Mouse (Mus musculus) liver, embryonic 14.5 days (tissue): ENCODE measurements at regions not wholly inside any gene's neighbourhood (a gene's known extent, or its start where the extent isn't known, plus 50 kb on each side); places are given as distances from the start of the nearest gene placed in this dataset.

ENCODE experiments used
- ATAC-seq: fragments of 200-750 bp; cut with Nextera tagmentation; 2 replicates; pipeline ENCODE4 v1.8.0; 2017; ENCODE audit warnings: moderate number of reproducible peaks, mild to moderate bottlenecking, moderate library complexity; ENCODE audit not compliant: insufficient read depth
- DNase-seq, 3 experiments: peaks; one replicate each; pipeline ENCODE4 v3.0.0-alpha.2; 2012 to 2013; ENCODE audit warnings: low read depth in 3 of 3, low spot score in 3 of 3
- H3K27ac ChIP-seq: fragments of 300-500 bp; sonication (generic); 2 replicates; pipeline ENCODE4 v1.5.1; 2014; ENCODE audit warnings: moderate library complexity, mild to moderate bottlenecking, control low read depth, inconsistent platforms
- H3K27me3 ChIP-seq: fragments of 300-500 bp; sonication (generic); 2 replicates; pipeline ENCODE4 v1.6.1; 2014; ENCODE audit warnings: mild to moderate bottlenecking, low read length, moderate library complexity; ENCODE audit not compliant: control insufficient read depth, insufficient read depth
- H3K36me3 ChIP-seq: fragments of 300-500 bp; sonication (generic); replicated peaks from 2 replicates; pipeline ENCODE4 v1.6.1; 2014; ENCODE audit warnings: low read depth; ENCODE audit not compliant: control insufficient read depth, insufficient read depth
- H3K4me1 ChIP-seq, 2 experiments: fragments of 200-500 bp in 1 of 2; fragments of 300-500 bp in 1 of 2; sonication (generic) in 1 of 2; replicated peaks; 2 replicates each; pipeline ENCODE4 v1.6.1; 2012 to 2014; ENCODE audit warnings: antibody characterized with exemption in 1 of 2, inconsistent platforms in 1 of 2, low read length in 1 of 2; ENCODE audit not compliant: control insufficient read depth in 2 of 2, insufficient read depth in 2 of 2
- H3K4me2 ChIP-seq: fragments of 300-500 bp; sonication (generic); 2 replicates; pipeline ENCODE4 v1.6.1; 2014; ENCODE audit warnings: low read depth, mild to moderate bottlenecking, control low read depth, moderate library complexity
- H3K4me3 ChIP-seq, 2 experiments: fragments of 200-500 bp in 1 of 2; fragments of 300-500 bp in 1 of 2; sonication (generic) in 1 of 2; 2 replicates each; pipeline ENCODE4 v1.5.1; 2012 to 2014; ENCODE audit warnings: low read depth in 2 of 2, low read length in 2 of 2, mild to moderate bottlenecking in 2 of 2, control low read depth in 1 of 2, inconsistent platforms in 1 of 2, moderate library complexity in 1 of 2; ENCODE audit not compliant: insufficient read depth in 1 of 2
- H3K9ac ChIP-seq: fragments of 300-500 bp; sonication (generic); replicated peaks from 2 replicates; pipeline ENCODE4 v1.6.1; 2014; ENCODE audit warnings: mild to moderate bottlenecking, control low read depth, moderate library complexity
- H3K9me3 ChIP-seq: fragments of 300-500 bp; sonication (generic); 2 replicates; pipeline ENCODE4 v1.6.1; 2016; ENCODE audit warnings: low read length, mixed read lengths; ENCODE audit not compliant: control insufficient read depth
- CTCF ChIP-seq: IDR thresholded peaks from 2 replicates; pipeline ENCODE4 v1.5.1; 2016; ENCODE audit warnings: antibody characterized with exemption, low read depth, control low read depth
- EP300 ChIP-seq: IDR thresholded peaks from 2 replicates; pipeline ENCODE4 v1.6.1; 2016; ENCODE audit warnings: antibody characterized with exemption, low read depth
- WGBS: fragments of 180-500 bp; shearing (Covaris S2); extraction: QIAGEN DNeasy Blood & Tissue Kit; methylation state at CpG from one replicate; pipeline ENCODE4 v1.1.7; 2014; ENCODE audit not compliant: insufficient replicate concordance; 5-methylcytosine and 5-hydroxymethylcytosine counted together

- Histone ChIP-seq H3K4me3 (no peak overlapping the region), H3K27me3 (no peaks in the 10 kb centered on the region), H3K36me3 (no peaks in the 10 kb centered on the region), H3K4me2 (no peak overlapping the region), H3K9ac (no peak overlapping the region), H3K27ac (no peak overlapping the region), H3K9me3 (no peaks in the 10 kb centered on the region), H3K4me1 (no peaks in the 10 kb centered on the region)
- ATAC-seq (no peak), DNase-seq (no peak)
- TF ChIP-seq CTCF = no peak
- no peak for TF ChIP-seq EP300
- 65% methylated on average over 1 of the region's 1 CpGs for WGBS
Measured at GRCm38 (mm10) chr1:73354447-73354846, 338.7 kb upstream of the Tnp1 start.

- no peak overlapping the region for H3K4me3 ChIP-seq
- no peak overlapping the region for H3K9ac ChIP-seq
- DNase-seq (no peak), ATAC-seq (no peak)
- no peaks in the 10 kb centered on the region for H3K9me3 ChIP-seq
- WGBS = 65% methylated on average over 6 of the region's 6 CpGs
- H3K4me2 ChIP-seq = no peak overlapping the region
- no peaks in the 10 kb centered on the region; the same call in 1 of the 2 replicates for H3K27me3 ChIP-seq
- H3K27ac ChIP-seq = no peak overlapping the region
- no peaks in the 10 kb centered on the region for H3K4me1 ChIP-seq
- no peaks in the 10 kb centered on the region for H3K36me3 ChIP-seq
- TF ChIP-seq CTCF (no peak), EP300 (no peak)
Measured at GRCm38 (mm10) chr1:73348476-73348875, 332.8 kb upstream of the Tnp1 start.

- TF ChIP-seq CTCF = no peak
- no peak for TF ChIP-seq EP300
- Histone ChIP-seq H3K4me2 (no peak overlapping the region), H3K4me3 (no peak overlapping the region), H3K9ac (no peak overlapping the region), H3K27me3 (no peaks in the 10 kb centered on the region; the same call in none of the 2 replicates), H3K9me3 (no peaks in the 10 kb centered on the region), H3K36me3 (no peaks in the 10 kb centered on the region), H3K4me1 (no peaks in the 10 kb centered on the region), H3K27ac (no peak overlapping the region)
- no peak for DNase-seq
- no peak for ATAC-seq
- 33% methylated on average over 1 of the region's 1 CpGs for WGBS
Measured at GRCm38 (mm10) chr1:73344587-73344986, 328.9 kb upstream of the Tnp1 start.

- no peak overlapping the region for H3K4me2 ChIP-seq
- no peaks in the 10 kb centered on the region; the same call in 1 of the 2 replicates for H3K27me3 ChIP-seq
- no peaks in the 10 kb centered on the region for H3K36me3 ChIP-seq
- no peak for TF ChIP-seq EP300
- TF ChIP-seq CTCF = no peak
- H3K9ac ChIP-seq = no peak overlapping the region
- ATAC-seq = no peak
- H3K27ac ChIP-seq = no peak overlapping the region
- 71% methylated on average over 5 of the region's 5 CpGs for WGBS
- no peaks in the 10 kb centered on the region; a peak in 1 of 4 replicates for H3K4me1 ChIP-seq
- no peak overlapping the region for H3K4me3 ChIP-seq
- no peaks in the 10 kb centered on the region for H3K9me3 ChIP-seq
- DNase-seq = no peak
Measured at GRCm38 (mm10) chr1:73341911-73342310, 326.2 kb upstream of the Tnp1 start.

- Histone ChIP-seq H3K9ac (no peak overlapping the region), H3K9me3 (no peaks in the 10 kb centered on the region), H3K4me2 (no peak overlapping the region), H3K36me3 (no peaks in the 10 kb centered on the region), H3K27me3 (no peaks in the 10 kb centered on the region; the same call in 1 of the 2 replicates), H3K4me1 (no peaks in the 10 kb centered on the region; a peak in 1 of 4 replicates), H3K27ac (no peak overlapping the region), H3K4me3 (no peak overlapping the region)
- no peak for DNase-seq
- 48% methylated on average over 2 of the region's 2 CpGs for WGBS
- ATAC-seq = no peak
- TF ChIP-seq EP300 = no peak
- TF ChIP-seq CTCF = no peak
Measured at GRCm38 (mm10) chr1:73337401-73337800, 321.7 kb upstream of the Tnp1 start.
